Mouse (Mus musculus): ENCODE results near the gene Msi2.

GRCm38 (mm10) chr11:88404816-88405613 is 313.3 kb downstream of the Msi2 start:
- TF ChIP-seq CTCF (IDR thresholded peaks at IDR 0.05; ENCODE audit: insufficient read depth, low read depth, low read length), result no peak
- TF ChIP-seq POLR2A (IDR thresholded peaks at IDR 0.05; ENCODE audit: insufficient read depth, low read depth, low read length), result no peak

Measured in olfactory bulb, adult 2 months (tissue).